Mouse (Mus musculus): ENCODE results near the gene Fam189a1. TPM values are rescaled to one million over a fixed set of nuclear protein-coding genes. Genes with fewer than 3 reads are reported as not detected.

Fam189a1 gene
- polyA plus RNA-seq, 1 experiment from 2014 or later = 0.45 TPM

DNA sequence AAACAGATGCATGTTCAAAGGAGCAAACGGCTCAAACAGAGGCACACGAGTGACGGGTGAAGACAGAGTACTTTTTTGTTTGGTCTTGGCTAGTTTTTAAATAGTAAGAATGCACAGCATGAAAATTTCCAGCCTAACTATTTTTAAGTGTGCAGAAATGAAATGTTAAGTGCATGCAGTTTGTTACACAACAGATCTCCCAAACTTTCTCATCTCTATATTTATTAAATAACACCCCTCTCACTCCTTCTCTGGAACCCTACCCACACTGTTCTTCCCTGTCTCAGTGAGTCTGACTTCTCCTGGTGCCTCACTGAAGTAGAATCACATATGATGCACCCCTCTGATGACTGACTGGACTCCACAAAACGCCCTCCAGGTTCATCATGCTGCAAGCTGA, 63.1 kb downstream of the Fam189a1 start:
- DNase-seq (ENCODE audit: low spot score) = no peak
- WGBS = 84% methylated on average over 4 of the region's 4 CpGs
- H3K9me3 ChIP-seq = no peaks in the 10 kb centered on the region
- H3K27ac ChIP-seq = no peak overlapping the region
- no peaks in the 10 kb centered on the region for H3K27me3 ChIP-seq (ENCODE audit: insufficient read depth, poor library complexity, severe bottlenecking)
- H3K4me3 ChIP-seq = no peak overlapping the region
- no peaks in the 10 kb centered on the region for H3K36me3 ChIP-seq
- H3K4me1 ChIP-seq = peaks cover 20% of the 10 kb centered on the region

DNA sequence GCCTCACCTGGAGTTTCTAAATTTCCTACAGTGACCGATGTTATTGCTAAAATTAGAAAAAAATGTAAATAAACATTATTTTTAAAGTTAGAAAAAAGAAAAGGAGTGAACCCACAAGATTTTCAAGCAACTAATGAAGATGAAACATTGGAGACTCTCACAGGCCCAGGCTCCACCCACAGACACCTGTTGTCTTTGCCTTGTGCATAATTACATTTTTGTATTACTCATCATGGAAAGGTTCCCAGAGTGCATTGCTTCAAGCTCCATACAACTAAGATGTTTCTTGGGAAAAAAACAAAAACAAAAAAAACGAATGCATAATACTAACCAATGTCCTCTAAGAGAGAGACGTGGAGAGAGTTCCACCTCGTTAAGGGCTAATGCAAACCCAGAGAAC, 64.9 kb downstream of the Fam189a1 start:
- 0 out of 2 replicates have a peak, but pooled peaks cover 6% of the 10 kb centered on the region for H3K4me1 ChIP-seq
- H3K27ac ChIP-seq = no peak overlapping the region
- no peak overlapping the region for H3K4me3 ChIP-seq
- H3K27me3 ChIP-seq (ENCODE audit: insufficient read depth, poor library complexity, severe bottlenecking) = no peaks in the 10 kb centered on the region
- no peaks in the 10 kb centered on the region for H3K36me3 ChIP-seq
- H3K9me3 ChIP-seq = no peaks in the 10 kb centered on the region
- no peak for DNase-seq (ENCODE audit: low spot score)
- 79% methylated on average over 4 of the region's 4 CpGs for WGBS

DNA sequence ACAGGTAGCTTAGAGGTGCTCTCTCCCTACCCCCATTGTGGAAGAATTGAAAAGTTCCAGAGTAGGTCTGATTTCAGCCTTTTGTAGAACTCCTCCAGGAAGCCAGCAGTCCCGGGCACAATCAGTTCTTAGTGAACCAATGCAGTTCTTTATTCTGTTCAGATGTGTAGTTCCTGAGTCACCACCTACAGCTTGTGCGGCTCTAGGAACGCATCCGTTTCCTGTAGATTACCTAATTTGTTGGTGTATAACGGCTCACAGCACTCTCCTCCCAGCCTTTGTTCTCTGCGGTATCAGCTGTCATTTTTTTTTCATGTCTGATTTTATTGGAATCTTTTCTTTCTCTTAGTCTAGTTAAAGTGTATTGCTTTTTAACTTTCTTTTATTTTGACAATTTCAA, 70.4 kb downstream of the Fam189a1 start:
- Histone ChIP-seq H3K36me3 (no peaks in the 10 kb centered on the region), H3K4me1 (peaks cover 12% of the 10 kb centered on the region), H3K9me3 (no peaks in the 10 kb centered on the region), H3K27me3 (ENCODE audit: insufficient read depth, poor library complexity, severe bottlenecking) (no peaks in the 10 kb centered on the region), H3K4me3 (no peak overlapping the region), H3K27ac (no peak overlapping the region)
- 75% methylated on average over 6 of the region's 6 CpGs for WGBS
- DNase-seq (ENCODE audit: low spot score) = no peak

DNA sequence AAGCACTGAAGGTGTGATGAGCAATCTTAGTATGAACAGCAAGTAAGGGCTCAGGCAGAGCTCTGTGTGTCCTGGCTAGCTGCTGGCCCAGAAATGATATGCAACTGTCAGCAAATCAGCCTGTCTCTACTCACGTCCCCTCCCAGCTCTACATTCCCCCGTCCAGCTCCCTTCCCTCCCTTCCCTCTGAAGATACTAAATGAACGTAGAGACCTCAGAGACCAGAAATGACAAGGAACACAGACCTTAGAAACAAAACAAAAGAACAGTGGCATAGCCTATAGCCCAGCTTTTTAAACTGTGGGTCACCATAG, 73.6 kb downstream of the Fam189a1 start:
- Histone ChIP-seq H3K4me1 (peaks cover 12% of the 10 kb centered on the region), H3K27me3 (ENCODE audit: insufficient read depth, poor library complexity, severe bottlenecking) (no peaks in the 10 kb centered on the region), H3K4me3 (no peak overlapping the region), H3K36me3 (no peaks in the 10 kb centered on the region), H3K27ac (no peak overlapping the region), H3K9me3 (no peaks in the 10 kb centered on the region)
- 16% methylated on average over 3 of the region's 3 CpGs for WGBS
- no peak for DNase-seq (ENCODE audit: low spot score)

DNA sequence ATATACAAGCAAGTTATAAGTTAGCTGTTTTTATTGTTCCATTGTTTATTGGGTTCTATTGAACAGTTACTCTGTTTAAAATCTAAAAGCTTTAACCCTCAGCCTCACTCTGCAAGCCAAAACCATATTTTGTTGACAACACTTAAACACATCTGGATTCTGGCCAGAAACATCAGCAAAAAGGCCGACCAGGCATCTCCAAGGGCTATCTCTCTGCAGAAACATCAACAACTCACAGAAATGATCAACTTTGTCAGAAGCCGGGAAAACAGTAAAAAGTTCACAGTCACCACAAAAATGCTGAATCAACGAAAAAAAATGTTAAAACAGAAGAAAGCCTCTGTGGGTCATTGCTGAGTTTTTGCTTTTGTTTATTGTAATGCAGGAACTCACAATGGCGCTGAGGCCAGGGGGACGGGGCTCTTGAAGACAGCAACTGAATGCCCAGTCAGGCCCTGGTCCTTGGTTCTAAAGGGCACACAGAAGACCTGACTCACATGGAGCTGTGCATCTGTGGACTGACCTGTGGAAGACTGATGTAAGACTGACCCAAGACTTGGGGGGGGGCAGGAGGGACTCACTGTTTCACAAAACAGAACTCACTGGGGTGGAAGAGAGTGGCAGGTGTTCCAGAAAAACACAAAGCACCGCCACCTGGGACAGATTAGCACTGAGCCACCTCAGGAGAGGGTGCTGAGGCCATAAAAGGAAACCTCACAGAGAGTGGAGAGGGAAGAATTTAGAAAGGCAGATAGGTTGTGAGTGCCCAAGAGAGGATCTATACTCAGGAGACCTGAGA, 74.2 kb downstream of the Fam189a1 start:
- no peak for DNase-seq (ENCODE audit: low spot score)
- Histone ChIP-seq H3K4me3 (no peak overlapping the region), H3K27me3 (ENCODE audit: insufficient read depth, poor library complexity, severe bottlenecking) (no peaks in the 10 kb centered on the region), H3K36me3 (no peaks in the 10 kb centered on the region), H3K9me3 (no peaks in the 10 kb centered on the region), H3K27ac (no peak overlapping the region), H3K4me1 (peaks cover 12% of the 10 kb centered on the region)
- 46% methylated on average over 6 of the region's 6 CpGs for WGBS

GRCm38 (mm10) chr7:65076134-65076533, 80.2 kb downstream of the Fam189a1 start:
- no peaks in the 10 kb centered on the region for H3K36me3 ChIP-seq
- WGBS = 89% methylated on average over 4 of the region's 4 CpGs
- no peaks in the 10 kb centered on the region for H3K9me3 ChIP-seq
- H3K4me1 ChIP-seq = peaks cover 3% of the 10 kb centered on the region
- H3K27me3 ChIP-seq (ENCODE audit: insufficient read depth, poor library complexity, severe bottlenecking) = no peaks in the 10 kb centered on the region
- H3K4me3 ChIP-seq = no peak overlapping the region
- no peak for DNase-seq (ENCODE audit: low spot score)
- no peak overlapping the region for H3K27ac ChIP-seq

- no peaks in the 10 kb centered on the region for H3K27me3 ChIP-seq (ENCODE audit: insufficient read depth, poor library complexity, severe bottlenecking)
- H3K9me3 ChIP-seq = no peaks in the 10 kb centered on the region
- WGBS = 46% methylated on average over 9 of the region's 9 CpGs
- H3K36me3 ChIP-seq = no peaks in the 10 kb centered on the region
- H3K27ac ChIP-seq = no peak overlapping the region
- H3K4me3 ChIP-seq = no peak overlapping the region
- H3K4me1 ChIP-seq = peaks cover 3% of the 10 kb centered on the region
- DNase-seq (ENCODE audit: low spot score) = peak; percentile 38
Observed at GRCm38 (mm10) chr7:65074194-65074593, 82.2 kb downstream of the Fam189a1 start.

GRCm38 (mm10) chr7:65073555-65073954, 82.8 kb downstream of the Fam189a1 start:
- Histone ChIP-seq H3K4me1 (peaks cover 3% of the 10 kb centered on the region), H3K27ac (no peak overlapping the region), H3K36me3 (no peaks in the 10 kb centered on the region), H3K27me3 (ENCODE audit: insufficient read depth, poor library complexity, severe bottlenecking) (no peaks in the 10 kb centered on the region), H3K9me3 (no peaks in the 10 kb centered on the region), H3K4me3 (no peak overlapping the region)
- peak; percentile 77 for DNase-seq (ENCODE audit: low spot score)
- WGBS = 37% methylated on average over 6 of the region's 6 CpGs

DNA sequence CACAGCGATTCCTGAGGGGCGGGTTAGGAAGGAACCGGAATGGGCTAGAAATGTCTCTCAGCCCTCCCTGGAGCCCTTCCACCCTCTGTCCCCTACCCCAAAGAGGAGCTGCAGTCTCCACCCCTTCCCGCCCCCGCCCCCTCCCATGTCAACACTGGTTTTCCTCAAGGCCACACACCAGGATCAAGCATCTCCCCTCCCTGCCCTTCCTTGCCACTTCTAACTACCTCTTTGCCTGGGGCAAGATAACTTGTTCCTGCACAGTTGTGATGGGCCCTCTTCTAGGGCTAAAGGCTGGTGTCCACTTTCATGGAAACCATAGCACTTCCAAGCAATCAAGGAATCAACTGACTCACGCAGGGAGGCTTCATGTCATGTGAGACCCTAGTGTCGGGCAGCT, 90.2 kb downstream of the Fam189a1 start:
- DNase-seq (ENCODE audit: low spot score) = peak; percentile 54
- 76% methylated on average over 7 of the region's 7 CpGs for WGBS
- H3K27ac ChIP-seq = no peak overlapping the region
- H3K4me1 ChIP-seq = peaks cover 5% of the 10 kb centered on the region; the same call in 1 of the 2 replicates
- no peak overlapping the region for H3K4me3 ChIP-seq
- H3K36me3 ChIP-seq = no peaks in the 10 kb centered on the region
- H3K27me3 ChIP-seq (ENCODE audit: insufficient read depth, poor library complexity, severe bottlenecking) = no peaks in the 10 kb centered on the region
- no peaks in the 10 kb centered on the region for H3K9me3 ChIP-seq

DNA sequence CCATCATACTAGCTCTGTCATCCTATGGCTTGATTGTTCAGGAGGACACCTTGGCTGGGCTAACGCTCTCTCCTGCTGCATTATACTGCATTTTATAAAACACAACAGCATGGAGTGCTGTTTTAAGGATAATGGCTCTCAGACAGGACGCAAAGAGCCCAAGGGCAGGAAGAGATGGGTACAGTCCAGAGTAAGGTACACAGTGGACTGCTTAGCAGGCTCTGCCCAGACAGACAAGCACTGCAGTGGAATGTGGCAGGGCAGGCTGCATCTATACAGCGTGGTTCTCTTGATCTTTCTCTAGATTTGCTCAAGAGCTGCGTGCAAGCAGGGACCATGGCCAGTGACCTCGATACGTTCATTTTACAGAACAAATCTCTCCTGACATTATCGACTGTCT, 90.9 kb downstream of the Fam189a1 start:
- WGBS = 74% methylated on average over 7 of the region's 7 CpGs
- H3K27ac ChIP-seq = no peak overlapping the region
- H3K4me1 ChIP-seq = peaks cover 5% of the 10 kb centered on the region; the same call in 1 of the 2 replicates
- H3K27me3 ChIP-seq (ENCODE audit: insufficient read depth, poor library complexity, severe bottlenecking) = no peaks in the 10 kb centered on the region
- no peak overlapping the region for H3K4me3 ChIP-seq
- no peaks in the 10 kb centered on the region for H3K9me3 ChIP-seq
- peak; percentile 54 for DNase-seq (ENCODE audit: low spot score)
- H3K36me3 ChIP-seq = no peaks in the 10 kb centered on the region

- H3K27me3 ChIP-seq (ENCODE audit: insufficient read depth, poor library complexity, severe bottlenecking) = no peaks in the 10 kb centered on the region
- WGBS = 34% methylated on average over 5 of the region's 5 CpGs
Observed at GRCm38 (mm10) chr7:65064638-65065037, 91.7 kb downstream of the Fam189a1 start.

DNA sequence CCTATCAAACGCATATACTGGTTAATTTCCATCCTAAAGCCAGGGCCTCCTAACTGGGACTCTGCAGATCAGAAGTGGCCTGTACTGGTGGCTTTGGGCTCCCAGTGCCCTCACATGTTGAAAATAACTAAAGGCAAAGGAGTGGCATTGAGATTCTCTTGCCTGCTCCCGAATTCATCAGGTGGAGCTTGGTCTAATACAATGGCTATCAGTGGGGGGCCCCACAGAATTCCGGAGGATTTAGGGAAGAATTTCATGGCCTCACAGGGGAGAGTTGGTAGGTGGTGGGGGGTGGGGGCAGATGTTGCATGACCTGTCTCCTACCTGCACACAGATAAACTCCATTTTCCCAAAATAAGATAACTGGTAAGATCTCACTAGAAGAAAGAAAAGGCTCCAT, 92.3 kb downstream of the Fam189a1 start:
- WGBS = 33% methylated on average over 3 of the region's 3 CpGs
- H3K9me3 ChIP-seq = no peaks in the 10 kb centered on the region

More at GRCm38 (mm10) chr7:65064638-65065037, 91.7 kb downstream of the Fam189a1 start:
- no peak for DNase-seq (ENCODE audit: low spot score)
- Histone ChIP-seq H3K9me3 (no peaks in the 10 kb centered on the region), H3K27ac (no peak overlapping the region), H3K4me1 (peaks cover 5% of the 10 kb centered on the region; the same call in 1 of the 2 replicates), H3K36me3 (no peaks in the 10 kb centered on the region), H3K4me3 (no peak overlapping the region)

DNA sequence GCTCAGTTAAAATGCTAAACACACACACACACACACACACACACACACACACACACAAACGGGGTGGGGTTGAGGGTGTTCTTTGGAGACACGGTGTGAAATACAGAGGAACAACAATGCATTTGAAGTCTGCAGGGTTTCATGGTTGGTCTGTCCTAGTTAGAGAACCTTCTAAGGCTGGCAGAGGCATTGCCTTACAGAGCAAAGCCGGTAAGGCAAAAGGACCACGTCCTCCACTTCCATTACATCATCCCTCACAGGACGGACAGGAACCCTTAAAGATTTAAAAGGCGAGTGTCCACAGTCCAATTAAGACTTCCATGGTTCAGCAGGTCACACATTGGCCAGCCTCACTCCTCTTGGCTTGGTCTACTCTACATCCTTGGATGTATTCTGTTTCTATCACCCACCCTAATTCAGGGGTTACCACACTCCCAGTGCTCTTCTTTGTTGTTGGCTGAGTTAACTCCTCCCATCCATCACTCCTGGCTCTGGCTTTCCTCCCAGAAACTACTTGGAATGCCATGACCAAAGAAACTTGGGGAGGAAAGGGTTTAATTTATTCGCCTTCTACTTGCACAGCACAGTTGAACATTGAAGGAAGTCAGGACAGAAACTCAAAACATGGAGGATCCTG, 96.1 kb downstream of the Fam189a1 start:
- no peak overlapping the region for H3K4me3 ChIP-seq
- H3K4me1 ChIP-seq = peaks cover 9% of the 10 kb centered on the region; the same call in 1 of the 2 replicates
- H3K9me3 ChIP-seq = no peaks in the 10 kb centered on the region
- 72% methylated on average over 7 of the region's 7 CpGs for WGBS
- H3K27ac ChIP-seq = no peak overlapping the region
- no peaks in the 10 kb centered on the region for H3K36me3 ChIP-seq
- peak; percentile 66 for DNase-seq (ENCODE audit: low spot score)
- H3K27me3 ChIP-seq (ENCODE audit: insufficient read depth, poor library complexity, severe bottlenecking) = no peaks in the 10 kb centered on the region

More for the DNA sequence above, 92.3 kb downstream of the Fam189a1 start:
- Histone ChIP-seq H3K4me1 (peaks cover 5% of the 10 kb centered on the region; the same call in 1 of the 2 replicates), H3K4me3 (no peak overlapping the region), H3K36me3 (no peaks in the 10 kb centered on the region), H3K27ac (no peak overlapping the region), H3K27me3 (ENCODE audit: insufficient read depth, poor library complexity, severe bottlenecking) (no peaks in the 10 kb centered on the region)
- peak; percentile 31 for DNase-seq (ENCODE audit: low spot score)
